Mouse (Mus musculus): ENCODE results near the gene Pnpla2.

Pnpla2 gene

DNA sequence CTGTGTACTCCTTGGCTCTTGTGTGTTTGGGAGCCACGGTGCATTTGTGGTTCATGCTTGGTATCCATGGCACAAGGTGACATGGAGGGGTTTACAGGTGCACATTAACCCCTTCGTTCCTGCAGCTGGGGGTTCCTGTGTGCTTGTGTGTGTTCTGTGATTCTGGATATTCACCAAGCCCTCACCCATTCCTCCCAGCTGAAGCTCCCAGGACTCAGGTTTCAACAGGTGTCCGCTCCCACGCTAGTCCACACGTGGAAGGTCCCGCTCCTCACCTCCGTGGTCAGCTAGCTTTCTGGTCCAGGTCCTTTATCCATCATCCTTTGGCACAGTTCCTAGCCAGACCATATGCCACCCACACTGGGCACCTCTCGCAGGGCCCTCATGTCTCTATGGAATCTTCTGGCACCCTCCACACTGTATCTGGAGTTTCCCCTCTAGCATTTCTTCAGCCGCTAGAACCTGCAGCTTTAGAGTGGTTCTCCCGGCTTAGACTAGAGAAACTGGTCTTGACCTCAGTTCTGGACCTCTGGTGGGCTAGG, 11.7 kb downstream of the Pnpla2 start:
- no peak for DNase-seq (ENCODE audit: low spot score in 2 of 2)

- DNase-seq (ENCODE audit: low spot score in 2 of 2) = peak; percentile 91 to 95
These were observed 12.4 kb downstream of the Pnpla2 start, which contains the start of gene Cd151 for GRCm38 (mm10) chr7:141467230-141468030. Gene Cd151 (plus strand): TSS chr7:141467392.

DNA sequence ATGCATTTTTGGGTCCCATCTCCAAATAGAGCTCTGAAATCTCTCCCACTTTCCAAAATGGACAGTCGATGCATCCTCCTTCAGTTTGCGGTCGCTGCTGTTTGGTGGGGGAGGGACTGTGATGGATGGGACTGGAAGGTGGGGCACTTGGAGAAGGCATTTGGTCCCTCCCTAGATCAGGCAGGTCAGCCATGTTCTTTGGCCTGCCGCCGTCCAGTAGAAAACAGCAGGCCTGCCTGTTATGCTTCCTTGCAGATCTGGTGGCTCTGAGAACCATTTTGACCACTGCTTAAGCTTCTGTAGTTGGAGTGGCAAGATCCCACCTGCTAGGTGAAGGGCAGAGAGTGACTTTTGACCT, 13.1 kb downstream of the Pnpla2 start:
- peak in 1 of 2 experiments; percentile 66 for DNase-seq (ENCODE audit: low spot score in 2 of 2)

DNA sequence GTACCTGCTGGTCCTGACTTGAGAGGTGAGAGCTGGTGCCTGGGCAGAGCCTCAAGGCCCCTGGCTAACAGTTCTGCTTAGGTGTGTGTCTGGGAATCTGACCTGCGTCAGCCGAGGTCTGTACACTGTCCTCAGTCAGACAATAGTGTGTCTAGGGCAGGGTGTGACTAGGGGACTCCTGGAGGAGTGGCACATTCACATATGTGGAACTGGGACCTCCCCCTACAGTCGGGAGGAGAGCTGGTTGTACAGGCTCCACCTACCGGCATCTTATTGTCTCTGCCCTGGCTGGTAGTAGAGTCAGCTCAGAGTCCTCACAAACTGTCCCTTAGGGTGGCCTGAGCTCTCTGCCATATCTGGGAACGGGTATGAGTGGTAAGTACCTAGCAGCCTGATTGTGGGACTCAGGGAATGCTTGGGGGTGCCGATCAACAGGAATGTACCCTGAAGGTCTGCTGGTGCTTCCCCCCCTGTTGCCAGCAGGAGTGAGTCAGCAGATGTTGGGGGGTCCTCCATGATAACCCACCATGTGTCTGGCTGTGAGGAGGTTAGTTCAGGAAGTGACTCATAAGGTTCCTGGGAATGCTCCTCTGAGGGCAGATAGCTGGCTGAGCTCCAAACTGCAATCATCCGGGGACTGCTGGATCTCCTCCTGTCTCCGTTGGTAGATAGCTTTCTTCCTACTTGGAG, 13.7 kb downstream of the Pnpla2 start:
- DNase-seq (ENCODE audit: low spot score in 2 of 2) = peak; percentile 68 to 74

- peak in 1 of 2 experiments; percentile 59 for DNase-seq (ENCODE audit: low spot score in 2 of 2)
These were observed 14.4 kb downstream of the Pnpla2 start for GRCm38 (mm10) chr7:141469352-141469751.

- DNase-seq (ENCODE audit: low spot score in 2 of 2) = no peak
These were observed 15.1 kb downstream of the Pnpla2 start for GRCm38 (mm10) chr7:141469901-141470636.

DNA sequence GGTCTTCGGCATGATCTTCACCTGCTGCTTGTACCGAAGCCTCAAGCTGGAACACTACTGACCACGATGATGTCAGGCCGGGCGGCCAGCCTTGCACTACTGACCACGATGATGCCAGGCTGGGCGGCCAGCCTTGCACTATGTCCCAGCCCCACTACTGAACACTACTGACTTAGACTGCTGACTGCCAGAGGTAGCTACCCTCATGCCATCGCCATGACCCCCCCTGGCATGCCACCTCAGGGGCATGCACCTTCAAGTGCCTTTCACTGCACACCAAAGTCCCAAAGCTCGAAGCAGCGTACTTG, 15.6 kb downstream of the Pnpla2 start:
- no peak for DNase-seq (ENCODE audit: low spot score in 2 of 2)

GRCm38 (mm10) chr7:141471236-141471635, 16.2 kb downstream of the Pnpla2 start:
- DNase-seq (ENCODE audit: low spot score in 2 of 2) = no peak

- DNase-seq (ENCODE audit: low spot score in 2 of 2) = no peak
These were observed 17.2 kb downstream of the Pnpla2 start for GRCm38 (mm10) chr7:141472226-141472625.

GRCm38 (mm10) chr7:141472763-141473162, 17.8 kb downstream of the Pnpla2 start:
- no peak for DNase-seq (ENCODE audit: low spot score in 2 of 2)

- DNase-seq (ENCODE audit: low spot score in 2 of 2) = no peak
These were observed 19.2 kb downstream of the Pnpla2 start for GRCm38 (mm10) chr7:141474160-141474559.

GRCm38 (mm10) chr7:141475011-141475804, 20.2 kb downstream of the Pnpla2 start, which contains the start of the genes Polr2l and Tspan4:
Gene Polr2l (minus strand): TSS chr7:141475132.
Gene Tspan4 (plus strand): TSS chr7:141475240.
- DNase-seq (ENCODE audit: low spot score in 2 of 2) = peak; percentile 86 to 96

DNA sequence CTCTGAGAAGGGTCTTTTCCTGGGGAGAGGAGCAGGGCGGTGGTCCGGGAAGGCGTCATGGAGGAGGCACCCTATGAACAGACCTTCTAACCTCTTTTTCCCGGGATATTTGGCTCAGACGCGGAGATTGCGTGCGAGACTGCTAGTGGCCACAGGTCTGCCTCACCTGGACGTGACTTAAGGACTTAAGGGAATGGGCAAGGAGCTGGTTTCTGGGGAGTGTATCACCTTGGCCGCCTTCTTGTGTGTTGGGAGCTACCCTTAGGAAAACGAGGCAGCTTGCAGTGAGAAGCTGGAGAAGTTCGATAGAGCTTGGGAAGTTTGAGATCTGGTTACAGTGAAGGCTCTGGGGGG, 20.8 kb downstream of the Pnpla2 start:
- DNase-seq (ENCODE audit: low spot score in 2 of 2) = no peak

GRCm38 (mm10) chr7:141476226-141476980, 21.4 kb downstream of the Pnpla2 start:
- DNase-seq (ENCODE audit: low spot score in 2 of 2) = no peak

- no peak for DNase-seq (ENCODE audit: low spot score in 2 of 2)
These were observed 22.0 kb downstream of the Pnpla2 start for GRCm38 (mm10) chr7:141476981-141477370.

DNA sequence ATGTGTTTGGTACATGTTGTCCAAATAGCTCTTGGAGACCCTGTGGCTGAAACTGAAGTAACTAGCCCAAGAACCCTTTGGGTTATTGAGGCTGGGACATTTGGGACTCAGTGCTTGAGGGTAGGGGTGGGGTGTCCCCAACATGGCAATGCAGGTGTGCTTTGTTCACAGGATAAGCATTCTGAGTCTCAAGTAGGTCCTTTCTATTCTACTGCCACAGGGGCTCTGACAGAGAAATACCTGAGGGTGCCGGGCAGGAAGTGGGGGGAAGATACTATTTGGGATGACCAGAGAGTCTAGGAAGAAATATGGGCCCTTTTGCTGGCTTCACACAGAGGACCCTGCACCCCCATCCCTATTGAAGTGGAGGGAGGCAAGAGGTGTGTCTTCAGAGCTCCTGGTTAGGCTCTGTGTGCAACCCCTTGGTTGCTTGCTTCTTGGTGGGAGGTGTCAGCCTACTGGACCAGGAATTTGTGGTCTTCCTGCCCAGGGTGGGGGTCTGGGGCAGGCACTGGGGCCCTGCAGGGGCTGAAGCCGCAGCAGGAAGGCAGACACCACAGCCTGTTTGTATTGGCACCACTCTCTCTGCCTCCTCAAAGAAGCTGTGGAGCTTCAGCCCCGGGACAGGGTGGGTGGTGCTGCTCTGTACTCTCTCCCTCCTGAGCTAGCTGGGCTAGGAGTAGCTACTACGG, 22.7 kb downstream of the Pnpla2 start:
- DNase-seq (ENCODE audit: low spot score in 2 of 2) = no peak

GRCm38 (mm10) chr7:141478270-141478748, 23.3 kb downstream of the Pnpla2 start:
- no peak for DNase-seq (ENCODE audit: low spot score in 2 of 2)

DNA sequence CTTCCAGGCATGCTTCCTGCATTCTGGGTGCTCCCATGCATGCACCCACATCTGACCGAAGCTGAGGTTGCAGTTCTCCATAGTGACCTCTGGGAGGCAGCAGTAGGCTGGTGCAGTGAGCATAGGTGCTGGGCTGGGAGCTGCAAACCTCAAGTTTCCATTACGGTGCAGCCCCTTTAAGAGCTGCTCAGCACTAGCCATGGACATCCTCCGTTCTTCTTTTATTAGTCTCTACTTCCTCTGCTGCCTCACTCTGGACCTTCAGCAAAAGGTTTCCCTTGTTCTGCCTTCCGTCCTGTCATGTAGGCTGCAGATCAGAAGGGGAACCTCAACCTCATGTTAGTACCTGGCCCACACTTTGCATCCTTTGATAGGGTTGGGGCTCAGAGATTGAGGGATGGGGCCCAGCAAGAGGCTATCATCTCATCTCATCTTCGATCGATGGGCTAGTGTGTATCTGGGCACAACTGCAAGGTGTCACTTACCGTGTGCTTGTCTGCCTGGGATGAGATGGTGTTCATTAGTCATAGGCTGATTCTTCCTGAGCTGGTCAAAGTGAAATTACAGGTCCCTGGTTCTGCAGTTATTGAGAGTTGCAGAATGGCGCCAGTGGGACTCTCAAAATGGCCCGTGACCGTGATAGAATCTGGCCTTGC, 26.0 kb downstream of the Pnpla2 start:
- peak; percentile 70 to 86 for DNase-seq (ENCODE audit: low spot score in 2 of 2)
